Mouse (Mus musculus): ENCODE measurements around the gene Znfx1. TPM values are rescaled to one million over a fixed set of nuclear protein-coding genes. Genes with fewer than 3 reads are reported as not detected.

Znfx1 gene
- total RNA-seq, 2 experiments from 2014 or later: 56.3 to 72.9 TPM

- DNase-seq (ENCODE audit: low spot score in 2 of 2): no peak
These were observed 11.8 kb upstream of the Znfx1 start for GRCm38 (mm10) chr2:167074587-167074986.

GRCm38 (mm10) chr2:167071641-167072601 is 9.1 kb upstream of the Znfx1 start:
- DNase-seq (ENCODE audit: low spot score in 2 of 2): peak; percentile 94 to 96

GRCm38 (mm10) chr2:167071266-167071640 is 8.4 kb upstream of the Znfx1 start:
- no peak for DNase-seq (ENCODE audit: low spot score in 2 of 2)

DNA sequence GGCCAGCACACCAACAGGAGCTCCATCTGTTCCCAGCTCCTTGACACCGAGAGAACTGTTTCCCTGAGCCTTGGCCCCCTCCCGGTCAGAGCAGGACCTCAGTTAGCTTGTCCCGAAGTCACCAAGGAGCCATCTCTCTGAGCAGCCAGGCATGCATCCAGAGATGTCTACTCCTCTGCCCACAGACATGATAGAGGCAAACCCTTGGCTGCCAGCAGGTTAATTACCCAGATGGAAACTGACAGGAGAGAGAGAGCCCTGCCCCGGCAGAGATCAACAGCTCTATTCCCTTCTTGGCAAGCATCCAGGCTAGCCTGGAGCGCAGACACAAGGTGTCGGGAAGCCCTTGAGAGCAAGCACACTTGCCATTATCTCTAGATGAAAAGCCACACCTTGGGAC is 7.5 kb upstream of the Znfx1 start:
- no peak for DNase-seq (ENCODE audit: low spot score in 2 of 2)

- no peak for DNase-seq (ENCODE audit: low spot score in 2 of 2)
These were observed 4.8 kb upstream of the Znfx1 start for GRCm38 (mm10) chr2:167067575-167067974.

GRCm38 (mm10) chr2:167066528-167067516 is 4.0 kb upstream of the Znfx1 start:
- no peak for DNase-seq (ENCODE audit: low spot score in 2 of 2)

GRCm38 (mm10) chr2:167066031-167066430 is 3.2 kb upstream of the Znfx1 start:
- DNase-seq (ENCODE audit: low spot score in 2 of 2): no peak

GRCm38 (mm10) chr2:167064601-167065295 is 1.9 kb upstream of the Znfx1 start:
- no peak for DNase-seq (ENCODE audit: low spot score in 2 of 2)

- DNase-seq (ENCODE audit: low spot score in 2 of 2): no peak
These were observed 1.2 kb upstream of the Znfx1 start for GRCm38 (mm10) chr2:167063906-167064496.

DNA sequence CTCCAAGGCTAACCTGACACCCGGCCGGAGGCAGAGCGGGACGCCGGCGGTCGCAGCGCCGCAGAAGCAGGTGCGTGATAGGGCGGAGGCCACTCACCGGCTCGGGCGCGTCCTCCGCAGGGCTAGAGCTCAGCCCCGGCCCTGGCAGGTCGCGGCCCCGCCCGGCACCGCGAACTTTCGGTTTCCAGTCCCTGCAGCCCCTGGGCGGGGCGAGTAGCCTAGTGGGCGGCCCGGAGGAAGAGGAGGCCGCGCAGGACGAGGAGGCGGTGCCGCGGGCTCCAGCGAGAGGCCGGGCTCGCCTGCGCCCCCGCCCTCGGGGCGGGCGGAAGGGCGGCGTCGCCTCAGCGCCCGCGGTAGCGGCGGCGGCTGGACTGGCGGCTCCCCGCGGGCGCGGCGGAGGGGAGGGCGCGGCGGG is 311 bp downstream of the Znfx1 start:
- DNase-seq (ENCODE audit: low spot score in 2 of 2): peak; percentile 90 to 95

DNA sequence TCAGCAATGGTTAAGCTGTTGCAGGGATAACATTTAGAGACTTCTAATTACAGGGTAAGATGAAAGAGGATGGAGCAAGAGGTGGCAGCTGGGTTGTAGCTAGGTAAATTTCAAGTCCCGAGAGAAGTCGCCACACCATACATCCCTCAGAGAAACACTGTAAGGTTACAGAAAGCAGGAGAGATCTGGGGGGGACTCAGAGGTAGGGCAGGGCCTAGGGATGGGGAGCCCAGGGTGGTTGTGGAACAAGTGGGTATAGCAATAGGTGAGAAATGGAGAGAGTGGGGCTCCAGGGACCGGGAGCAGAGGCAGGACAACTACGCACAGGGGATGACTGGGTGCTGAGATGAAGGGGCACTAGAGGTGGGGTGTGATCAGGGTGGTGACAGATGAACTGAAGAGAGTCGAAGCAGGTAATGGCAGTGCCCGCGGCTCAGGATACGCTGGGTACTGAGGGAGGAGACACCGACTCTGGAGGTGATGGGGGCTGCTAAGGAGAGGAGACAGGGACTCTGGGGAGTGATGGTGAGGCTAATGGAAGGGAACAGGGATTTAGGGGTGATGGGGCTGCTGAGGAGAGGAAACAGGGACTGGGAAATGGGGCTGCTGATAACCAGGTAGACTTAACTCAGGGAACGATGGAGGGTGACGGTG is 1.3 kb downstream of the Znfx1 start:
- DNase-seq (ENCODE audit: low spot score in 2 of 2): no peak

- DNase-seq (ENCODE audit: low spot score in 2 of 2): no peak
These were observed 2.1 kb downstream of the Znfx1 start for GRCm38 (mm10) chr2:167060761-167061160.

DNA sequence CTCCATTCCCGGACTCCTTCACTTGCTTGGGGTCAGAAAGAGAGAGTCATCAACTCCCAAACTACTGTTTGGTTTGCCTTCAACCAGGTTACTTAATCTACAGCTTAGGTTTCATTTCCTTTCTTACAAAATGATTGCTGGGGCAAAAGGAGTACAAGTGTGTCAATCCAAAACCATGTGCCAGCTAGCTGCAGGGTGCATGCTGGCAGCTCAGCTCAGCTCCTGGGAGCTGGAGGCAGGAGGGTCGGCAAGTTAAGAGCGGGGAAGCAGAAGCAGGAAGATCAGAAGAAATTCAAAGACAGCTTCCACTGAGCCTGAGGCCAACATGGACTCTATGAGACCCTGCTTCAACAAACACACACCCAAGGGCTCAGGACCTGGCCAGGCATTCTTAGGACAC is 2.5 kb downstream of the Znfx1 start:
- DNase-seq (ENCODE audit: low spot score in 2 of 2): no peak

- DNase-seq (ENCODE audit: low spot score in 2 of 2): no peak
These were observed 2.9 kb downstream of the Znfx1 start for GRCm38 (mm10) chr2:167059960-167060359.

- DNase-seq (ENCODE audit: low spot score in 2 of 2): no peak
These were observed 3.3 kb downstream of the Znfx1 start for GRCm38 (mm10) chr2:167059536-167059935.

- no peak for DNase-seq (ENCODE audit: low spot score in 2 of 2)
These were observed 3.9 kb downstream of the Znfx1 start for GRCm38 (mm10) chr2:167058814-167059387.

DNA sequence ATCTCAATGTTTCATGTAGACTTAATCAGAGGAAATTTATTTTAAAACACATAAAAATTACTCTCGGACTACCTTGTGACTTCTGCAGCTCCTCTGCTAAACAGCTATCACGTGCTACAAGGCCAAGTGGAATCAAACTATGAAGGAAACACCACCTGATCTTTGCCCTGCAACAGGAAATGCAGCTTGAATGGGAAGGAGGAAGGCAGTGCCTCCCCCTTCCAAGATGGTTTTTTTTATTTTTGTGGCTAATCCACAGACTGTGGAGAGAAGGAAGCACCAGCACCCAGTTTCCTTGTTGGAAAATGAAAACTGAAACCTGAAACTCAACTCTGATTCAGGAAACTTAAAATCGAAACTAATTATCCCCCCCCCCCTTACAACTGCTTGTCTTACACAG is 4.6 kb downstream of the Znfx1 start:
- no peak for DNase-seq (ENCODE audit: low spot score in 2 of 2)

GRCm38 (mm10) chr2:167056942-167057323 is 5.9 kb downstream of the Znfx1 start:
- no peak for DNase-seq (ENCODE audit: low spot score in 2 of 2)

DNA sequence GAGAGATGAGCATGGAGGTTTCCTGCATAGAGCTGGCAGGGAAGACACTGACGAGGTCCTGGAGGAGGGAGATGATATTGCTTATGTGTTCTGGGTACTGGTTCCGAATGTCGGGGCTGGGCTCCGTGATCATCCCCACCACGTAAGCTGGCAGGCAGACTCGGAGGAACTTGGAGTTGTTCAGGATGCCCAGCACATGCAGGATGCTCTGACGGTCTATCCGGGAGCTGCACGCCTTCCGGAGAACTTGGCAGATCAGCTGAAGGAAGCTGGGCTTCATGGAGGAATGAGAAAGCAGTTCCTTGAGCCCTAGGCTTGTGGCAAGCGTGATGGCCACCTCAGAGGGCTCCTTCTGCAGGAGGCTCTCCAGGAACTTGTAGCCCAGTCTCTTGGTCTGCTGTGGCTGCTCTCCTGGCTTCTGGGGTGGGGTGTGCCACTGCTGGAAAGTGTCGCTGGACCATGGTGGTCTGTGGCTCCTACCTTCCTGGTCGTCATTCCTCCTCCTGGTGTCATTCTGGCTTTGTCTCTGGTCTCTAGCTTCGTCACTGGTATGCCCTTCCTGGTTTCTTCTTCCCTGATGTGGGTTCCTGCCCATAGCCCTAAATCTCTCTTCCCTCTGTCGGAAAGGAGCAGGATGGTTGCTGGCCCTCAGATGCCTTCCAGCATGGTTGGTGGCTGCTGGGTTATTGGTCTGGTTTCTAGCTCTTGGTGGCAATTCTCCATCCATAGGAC is 6.4 kb downstream of the Znfx1 start:
- no peak for DNase-seq (ENCODE audit: low spot score in 2 of 2)

Data from adrenal gland, adult 18-20 months (tissue).